Mouse (Mus musculus) liver, adult 2 months (tissue): ENCODE data around the gene Coro2a. TPM values are rescaled to one million over a fixed set of nuclear protein-coding genes. Genes with fewer than 3 reads are reported as not detected.
A peak's percentile ranks its signal among the peaks of the same experiment; 100 is the strongest.

ENCODE experiments used
- DNase-seq: peaks from one replicate; pipeline ENCODE4 v3.0.0-alpha.2; 2011; ENCODE audit warnings: low read depth, low spot score; ENCODE audit errors: extremely low read depth
- H3K27ac ChIP-seq: fragments of 200-500 bp; replicated peaks from 2 replicates; pipeline ENCODE4 v1.5.1; 2012; ENCODE audit warnings: low read depth, mild to moderate bottlenecking, control low read depth, inconsistent platforms, low read length; ENCODE audit not compliant: insufficient read depth
- H3K27me3 ChIP-seq: fragments of 200-500 bp; 2 replicates; pipeline ENCODE4 v1.6.1; 2012; ENCODE audit warnings: mild to moderate bottlenecking, moderate library complexity, low read length, inconsistent platforms; ENCODE audit not compliant: control insufficient read depth, insufficient read depth
- H3K36me3 ChIP-seq: fragments of 200-500 bp; 2 replicates; pipeline ENCODE4 v1.6.1; 2012; ENCODE audit warnings: low read length, inconsistent platforms; ENCODE audit not compliant: control insufficient read depth, insufficient read depth
- H3K4me1 ChIP-seq: fragments of 200-500 bp; 2 replicates; pipeline ENCODE4 v1.6.1; 2011; ENCODE audit warnings: low read length; ENCODE audit not compliant: control insufficient read depth, insufficient read depth
- H3K4me3 ChIP-seq: fragments of 200-500 bp; 2 replicates; pipeline ENCODE4 v1.5.1; 2011; ENCODE audit warnings: low read depth, mild to moderate bottlenecking, control low read depth, low read length, moderate library complexity; ENCODE audit not compliant: insufficient read depth
- H3K79me2 ChIP-seq: fragments of 200-500 bp; 2 replicates; pipeline ENCODE4 v1.6.1; 2012; ENCODE audit warnings: inconsistent platforms, mild to moderate bottlenecking, low read length, moderate library complexity; ENCODE audit not compliant: control insufficient read depth, insufficient read depth
- H3K9ac ChIP-seq: fragments of 200-500 bp; 2 replicates; pipeline ENCODE4 v1.6.1; 2012; ENCODE audit warnings: low read depth, mild to moderate bottlenecking, control low read depth, inconsistent platforms, low read length
- CTCF ChIP-seq: fragments of 200-500 bp; IDR thresholded peaks from 2 replicates; pipeline ENCODE4 v1.5.1; 2011; ENCODE audit warnings: low read depth, low read length, control low read depth
- POLR2A ChIP-seq: fragments of 200-500 bp; IDR thresholded peaks from 2 replicates; pipeline ENCODE4 v1.6.1; 2011; ENCODE audit warnings: low read length, control low read depth; ENCODE audit not compliant: insufficient read depth; ENCODE audit errors: extremely low read depth
- WGBS: fragments of 180-500 bp; shearing (Covaris S2); methylation state at CpG from one replicate; pipeline ENCODE4 v1.1.7; 2018; 5-methylcytosine and 5-hydroxymethylcytosine counted together
- polyA plus RNA-seq: library from polyadenylated mRNA; depleted of rRNA; stranded (reverse); fragments of >200 nt; gene quantifications from 2 replicates; pipeline ENCODE4 v1.2.3, GENCODE M21; 2012
- total RNA-seq: library from RNA; depleted of rRNA; stranded (reverse); fragments of >200 nt; gene quantifications from 2 replicates; pipeline ENCODE4 v1.2.3, GENCODE M21; 2014

Coro2a gene
- total and polyA plus RNA-seq, 2 experiments, result 0.76 to 0.83 TPM

DNA sequence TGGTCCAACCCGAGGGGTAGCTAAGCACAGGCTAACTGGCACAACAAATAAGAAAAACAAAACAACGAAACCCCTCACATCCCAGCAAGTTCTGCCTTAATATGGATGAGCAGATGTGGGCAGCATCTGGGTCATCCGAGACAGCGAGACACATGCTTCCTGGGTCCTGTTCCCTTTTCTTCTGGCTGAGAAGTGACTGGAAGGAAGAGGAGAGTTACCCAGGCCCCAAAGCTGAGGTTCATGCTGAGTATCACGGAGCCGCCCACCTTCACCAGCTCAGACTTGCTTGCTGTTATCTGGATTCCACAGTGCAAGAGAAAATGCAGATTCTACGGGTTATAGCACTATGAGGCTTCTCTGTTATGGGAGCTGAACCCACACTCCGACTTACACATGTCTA lies 18.9 kb upstream of the Coro2a start:
- WGBS, result 83% methylated on average over 8 of the region's 8 CpGs
- no peak overlapping the region for H3K4me3 ChIP-seq
- H3K27ac ChIP-seq, result no peak overlapping the region
- peaks cover 2% of the 10 kb centered on the region; the same call in 1 of the 2 replicates for H3K27me3 ChIP-seq
- no peak overlapping the region for H3K9ac ChIP-seq
- no peaks in the 10 kb centered on the region for H3K4me1 ChIP-seq
- TF ChIP-seq POLR2A, result no peak
- no peak for DNase-seq
- H3K36me3 ChIP-seq, result no peaks in the 10 kb centered on the region
- no peaks in the 10 kb centered on the region for H3K79me2 ChIP-seq

DNA sequence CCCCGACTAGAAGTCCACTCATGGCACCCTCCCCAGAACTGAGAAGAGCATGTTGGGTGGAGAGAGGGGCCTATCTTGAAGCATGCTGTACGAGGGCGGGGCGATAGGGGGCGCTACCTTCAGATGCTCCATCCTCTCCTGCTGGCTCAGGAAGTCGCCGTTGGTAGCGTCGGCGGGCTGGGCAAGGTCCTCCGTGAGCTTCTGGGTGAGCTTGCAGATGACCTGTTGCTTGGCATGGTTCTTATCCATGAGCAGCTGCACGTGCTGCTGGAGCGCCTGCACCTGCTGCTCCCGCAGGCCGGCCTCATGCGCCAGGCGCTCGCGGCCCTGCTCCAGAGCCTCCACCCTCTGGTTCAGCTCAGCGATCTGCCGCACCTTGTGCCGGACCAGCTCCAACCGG lies 18.3 kb upstream of the Coro2a start:
- whole genome bisulfite sequencing, result 15% methylated on average over 23 of the region's 23 CpGs
- peak; percentile 17 for DNase-seq
- no peak overlapping the region for H3K27ac ChIP-seq
- no peaks in the 10 kb centered on the region for H3K4me1 ChIP-seq
- no peaks in the 10 kb centered on the region for H3K79me2 ChIP-seq
- H3K9ac ChIP-seq, result no peak overlapping the region
- H3K4me3 ChIP-seq, result no peak overlapping the region
- no peaks in the 10 kb centered on the region for H3K36me3 ChIP-seq
- H3K27me3 ChIP-seq, result peaks cover 2% of the 10 kb centered on the region; the same call in 1 of the 2 replicates
- TF ChIP-seq CTCF (peak; percentile 53), POLR2A (no peak)

DNA sequence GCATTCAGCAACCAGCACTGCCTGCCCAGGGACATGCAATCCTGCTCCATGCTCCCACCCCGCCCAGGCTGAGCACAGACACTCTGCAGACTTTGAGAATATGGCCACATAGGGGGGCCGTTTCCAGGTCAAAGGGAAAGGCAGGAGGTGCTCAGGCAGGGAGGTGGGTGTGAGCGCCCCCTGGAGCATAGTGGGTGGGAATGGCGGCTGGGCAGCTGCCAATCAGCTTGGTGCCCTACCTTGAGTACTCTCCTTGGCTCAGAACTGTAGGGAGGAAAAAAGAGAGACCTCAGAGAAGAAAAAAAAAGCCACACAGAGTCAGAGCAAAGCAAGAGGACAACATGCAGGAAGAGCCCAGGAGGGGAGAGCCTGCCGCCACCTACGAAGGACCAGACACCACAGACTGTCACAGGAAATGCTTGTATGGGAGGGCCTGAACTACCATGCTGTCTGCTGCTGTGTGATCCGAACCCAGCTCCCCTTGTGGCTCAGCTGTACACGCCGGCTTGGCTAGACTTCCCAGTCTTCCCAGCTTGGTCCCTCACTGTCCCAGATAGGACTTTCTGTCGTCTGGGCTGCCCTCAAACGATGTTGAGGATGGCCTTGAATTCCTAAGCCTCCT lies 16.3 kb upstream of the Coro2a start:
- no peaks in the 10 kb centered on the region for H3K4me1 ChIP-seq
- 63% methylated on average over 11 of the region's 11 CpGs for WGBS
- no peak overlapping the region for H3K9ac ChIP-seq
- no peaks in the 10 kb centered on the region for H3K36me3 ChIP-seq
- TF ChIP-seq CTCF, result peak; percentile 33; the same call in 1 of the 2 replicates
- TF ChIP-seq POLR2A, result no peak
- no peak for DNase-seq
- H3K4me3 ChIP-seq, result no peak overlapping the region
- peaks cover 2% of the 10 kb centered on the region; the same call in 1 of the 2 replicates for H3K27me3 ChIP-seq
- H3K79me2 ChIP-seq, result no peaks in the 10 kb centered on the region
- H3K27ac ChIP-seq, result no peak overlapping the region

DNA sequence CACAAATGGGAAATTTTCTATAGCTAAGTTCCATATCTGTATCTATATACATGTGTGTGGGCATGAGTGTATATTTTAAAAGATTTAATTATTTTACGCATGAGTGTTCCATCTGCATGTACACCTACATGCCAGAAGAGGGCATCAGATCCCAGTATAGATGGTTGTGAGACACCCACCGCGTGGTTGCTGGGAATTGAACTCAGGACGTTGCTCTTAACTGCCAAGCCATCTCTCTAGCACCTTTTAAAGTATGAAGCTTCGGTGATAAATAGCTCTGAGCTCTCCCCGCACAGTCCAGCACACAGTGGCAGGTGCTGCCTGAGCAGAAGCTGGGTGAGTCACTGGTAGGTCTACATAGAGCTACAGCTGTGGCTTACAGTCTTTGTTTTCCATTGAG lies 15.4 kb upstream of the Coro2a start:
- no peaks in the 10 kb centered on the region for H3K79me2 ChIP-seq

DNA sequence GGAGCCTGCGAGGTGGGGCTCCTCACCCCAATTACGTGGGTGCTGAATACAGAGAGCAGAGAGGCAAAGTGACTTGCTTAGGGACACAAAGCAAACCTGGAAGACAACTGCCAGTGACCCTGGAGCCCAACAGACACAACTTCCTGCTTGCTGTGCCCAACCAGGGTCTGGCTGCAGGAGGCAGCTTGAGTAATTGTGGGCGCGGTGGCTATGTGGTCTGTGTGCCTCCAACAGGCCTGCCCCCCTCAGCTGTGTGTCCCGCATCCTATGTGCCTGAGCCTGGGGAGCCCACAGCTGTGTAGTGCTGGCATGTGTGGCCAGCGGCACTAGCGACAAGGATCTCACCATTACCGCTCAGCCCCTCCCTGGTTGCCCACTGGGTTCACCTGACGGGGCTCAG lies 12.6 kb upstream of the Coro2a start:
- Histone ChIP-seq H3K36me3 (no peaks in the 10 kb centered on the region), H3K4me3 (no peak overlapping the region), H3K27ac (no peak overlapping the region), H3K4me1 (no peaks in the 10 kb centered on the region), H3K9ac (no peak overlapping the region), H3K27me3 (peaks cover 2% of the 10 kb centered on the region; the same call in 1 of the 2 replicates), H3K79me2 (no peaks in the 10 kb centered on the region)
- 80% methylated on average over 9 of the region's 9 CpGs for WGBS
- TF ChIP-seq POLR2A (no peak), CTCF (no peak)
- no peak for DNase-seq

More for the DNA sequence above, 15.4 kb upstream of the Coro2a start:
- WGBS, result 75% methylated on average over 6 of the region's 6 CpGs
- Histone ChIP-seq H3K9ac (no peak overlapping the region), H3K27ac (no peak overlapping the region), H3K4me3 (no peak overlapping the region), H3K27me3 (peaks cover 2% of the 10 kb centered on the region; the same call in 1 of the 2 replicates), H3K36me3 (no peaks in the 10 kb centered on the region), H3K4me1 (no peaks in the 10 kb centered on the region)
- TF ChIP-seq CTCF (0 out of 2 replicates have a peak, but pooled peaks have one; percentile 12), POLR2A (no peak)
- no peak for DNase-seq

DNA sequence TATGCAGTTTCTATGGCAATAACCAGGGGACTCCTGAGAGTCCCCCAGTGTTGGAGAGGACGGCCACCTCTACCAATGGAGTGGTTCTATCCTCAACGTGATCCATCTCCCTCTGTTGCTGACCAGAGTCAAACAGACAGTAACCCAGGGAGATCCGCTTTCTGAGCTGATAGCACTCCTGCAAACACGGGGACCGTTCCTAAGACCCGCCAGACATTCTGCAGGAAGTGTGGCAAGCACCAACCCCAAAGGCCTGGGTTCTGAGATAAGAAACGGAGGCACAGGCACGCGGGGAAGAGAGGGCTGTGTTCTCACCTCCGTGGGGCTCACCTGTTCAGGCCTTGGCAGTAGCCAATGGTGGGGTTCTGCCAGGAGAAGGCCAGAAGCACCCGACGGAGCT lies 11.6 kb upstream of the Coro2a start:
- DNase-seq, result no peak
- no peaks in the 10 kb centered on the region for H3K4me1 ChIP-seq
- H3K4me3 ChIP-seq, result no peak overlapping the region
- H3K36me3 ChIP-seq, result no peaks in the 10 kb centered on the region
- 60% methylated on average over 12 of the region's 12 CpGs for WGBS
- TF ChIP-seq POLR2A (no peak), CTCF (no peak)
- no peak overlapping the region for H3K27ac ChIP-seq
- H3K27me3 ChIP-seq, result peaks cover 2% of the 10 kb centered on the region; the same call in 1 of the 2 replicates
- H3K9ac ChIP-seq, result no peak overlapping the region
- H3K79me2 ChIP-seq, result no peaks in the 10 kb centered on the region
